In genomic region chr15:12034317-12034716, GRCm38 (mm10) we compare ENCODE assay signal across 1 mouse cellular context.
A peak's percentile ranks its signal among the peaks of the same experiment; 100 is the strongest.
TF ChIP-seq lines count a peak whose summit lies in the region.

No protein-coding gene starts in this region.

TF ChIP-seq in CH12.LX, 34 proteins besides CTCF, POLR2A, EP300 and RAD21 (continued from another document):
- TF ChIP-seq NRF1 (IDR thresholded peaks at IDR 0.05; ENCODE audit: low read depth, low read length) (no peak), TCF12 (IDR thresholded peaks at IDR 0.05; ENCODE audit: low read depth, low read length) (peak; percentile 78)
